Mouse (Mus musculus): ENCODE measurements around the gene Zbtb44.

DNA sequence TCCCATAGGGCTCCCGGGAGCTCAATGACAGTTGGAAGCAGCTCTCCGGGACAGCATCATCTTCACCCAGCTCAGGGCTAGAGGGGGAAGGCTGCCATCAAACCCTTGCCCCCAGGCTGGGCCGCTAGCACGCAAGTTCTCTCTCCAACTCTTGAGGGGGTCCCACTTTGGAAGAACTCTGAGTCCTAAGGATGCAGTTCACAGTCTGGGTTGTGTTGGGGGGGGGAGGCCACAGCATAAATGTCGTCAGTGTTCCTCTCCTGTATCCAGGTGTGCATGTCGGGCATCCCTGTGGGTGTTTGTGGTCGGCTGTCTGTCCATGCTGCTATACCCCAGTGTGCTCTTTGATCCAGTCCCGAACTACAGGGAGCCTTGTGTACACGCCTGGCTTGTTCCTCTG is 59.1 kb downstream of the Zbtb44 start:
- no peak for TF ChIP-seq CTCF (IDR thresholded peaks at IDR 0.05; ENCODE audit: borderline replicate concordance, insufficient read depth, low read depth, low read length)
- no peak for TF ChIP-seq POLR2A (IDR thresholded peaks at IDR 0.05; ENCODE audit: borderline replicate concordance, insufficient read depth, low read length)

Measured in cerebellum, adult 2 months (tissue).